Mouse (Mus musculus) layer of hippocampus, postnatal 25 days (tissue): Measurements from ENCODE around the gene Bsn. TPM values are rescaled to one million over a fixed set of nuclear protein-coding genes. Genes with fewer than 3 reads are reported as not detected.

Source experiments
- DNase-seq, 2 experiments: peaks; one replicate each; pipeline ENCODE4 v3.0.0; 2022; ENCODE audit warnings: mixed read lengths in 2 of 2, low spot score in 1 of 2; ENCODE audit errors: extremely low spot score in 1 of 2
- total RNA-seq, 2 experiments: library from RNA; stranded (reverse); gene quantifications; 2 replicates each; pipeline ENCODE4 v1.2.3; 2021

The Bsn gene
- total RNA-seq, 2 experiments from 2014 or later: 190 to 242 TPM

DNA sequence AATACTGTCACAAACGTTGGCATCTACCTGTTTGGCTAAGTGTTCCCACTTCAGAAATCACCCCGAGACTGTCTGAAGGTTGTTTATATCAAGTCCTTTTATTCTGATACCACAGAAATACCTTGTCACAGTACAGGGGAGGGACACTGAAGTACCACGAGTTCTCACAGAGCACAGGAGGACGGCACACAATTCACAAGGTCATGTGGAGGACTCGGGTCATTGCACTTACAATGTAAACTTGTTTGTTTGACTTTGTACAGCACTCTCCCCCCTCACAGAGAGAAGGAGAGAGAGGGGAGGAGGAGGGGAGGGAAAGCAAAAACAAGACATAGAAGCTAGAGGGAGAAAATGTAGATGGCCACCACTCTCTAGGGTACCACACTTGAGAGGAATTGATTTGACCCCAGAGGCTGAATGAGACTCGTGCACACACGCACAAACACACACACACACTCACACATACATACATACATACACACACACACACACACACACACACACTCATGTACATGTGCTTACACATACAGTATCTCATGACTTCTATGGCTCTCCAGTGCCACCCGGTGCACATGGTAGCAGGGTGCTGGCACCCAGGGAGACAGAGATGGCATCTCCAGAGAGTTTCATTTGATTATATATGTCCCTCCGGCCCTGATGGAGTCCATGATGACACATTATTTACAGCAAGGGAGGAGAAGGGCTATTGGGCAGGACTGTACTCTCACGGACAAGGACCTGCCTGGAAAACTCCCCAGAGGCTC, 94.1 kb downstream of the Bsn start:
- DNase-seq: no peak

DNA sequence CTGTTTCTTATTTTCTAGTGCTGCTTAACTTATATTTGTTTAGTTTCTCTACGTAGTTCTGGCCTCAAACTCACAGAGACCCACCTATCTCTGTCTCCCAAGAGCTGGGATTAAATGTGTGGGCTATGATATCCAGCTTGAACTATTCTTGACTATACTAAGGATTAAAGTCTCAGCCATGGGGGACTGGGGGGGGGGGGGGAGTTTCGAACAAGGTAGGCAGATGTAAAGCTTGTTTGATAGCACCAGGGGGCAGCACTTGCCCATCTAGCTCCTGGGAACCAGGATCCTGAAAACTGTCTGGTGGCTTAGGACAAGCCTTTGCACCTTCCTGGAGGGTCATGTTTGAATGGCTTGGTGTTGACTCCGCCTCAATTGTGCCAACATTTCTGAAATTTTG, 94.7 kb downstream of the Bsn start:
- peak in 1 of 2 experiments; percentile 61 for DNase-seq

DNA sequence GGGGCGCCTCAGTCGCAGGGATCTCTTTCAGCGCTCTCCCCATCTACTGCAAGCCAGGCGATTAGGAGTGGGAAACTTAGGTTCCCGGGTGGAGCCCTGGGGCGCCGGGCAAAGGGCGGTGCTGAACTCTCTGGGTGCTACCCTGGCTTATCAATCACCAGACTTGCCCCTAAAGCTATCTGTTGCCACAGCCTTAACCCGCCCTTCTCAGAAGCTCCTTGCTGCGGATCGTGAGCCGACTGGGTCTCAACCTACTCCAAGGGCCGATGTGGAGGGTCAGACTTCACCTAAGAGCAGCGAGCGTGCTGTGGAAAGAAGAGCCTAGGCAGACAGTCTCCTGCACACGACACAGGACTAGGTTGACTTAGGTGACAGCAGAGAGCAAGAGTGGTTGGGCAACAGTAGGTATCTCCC, 95.2 kb downstream of the Bsn start:
- DNase-seq: no peak

DNA sequence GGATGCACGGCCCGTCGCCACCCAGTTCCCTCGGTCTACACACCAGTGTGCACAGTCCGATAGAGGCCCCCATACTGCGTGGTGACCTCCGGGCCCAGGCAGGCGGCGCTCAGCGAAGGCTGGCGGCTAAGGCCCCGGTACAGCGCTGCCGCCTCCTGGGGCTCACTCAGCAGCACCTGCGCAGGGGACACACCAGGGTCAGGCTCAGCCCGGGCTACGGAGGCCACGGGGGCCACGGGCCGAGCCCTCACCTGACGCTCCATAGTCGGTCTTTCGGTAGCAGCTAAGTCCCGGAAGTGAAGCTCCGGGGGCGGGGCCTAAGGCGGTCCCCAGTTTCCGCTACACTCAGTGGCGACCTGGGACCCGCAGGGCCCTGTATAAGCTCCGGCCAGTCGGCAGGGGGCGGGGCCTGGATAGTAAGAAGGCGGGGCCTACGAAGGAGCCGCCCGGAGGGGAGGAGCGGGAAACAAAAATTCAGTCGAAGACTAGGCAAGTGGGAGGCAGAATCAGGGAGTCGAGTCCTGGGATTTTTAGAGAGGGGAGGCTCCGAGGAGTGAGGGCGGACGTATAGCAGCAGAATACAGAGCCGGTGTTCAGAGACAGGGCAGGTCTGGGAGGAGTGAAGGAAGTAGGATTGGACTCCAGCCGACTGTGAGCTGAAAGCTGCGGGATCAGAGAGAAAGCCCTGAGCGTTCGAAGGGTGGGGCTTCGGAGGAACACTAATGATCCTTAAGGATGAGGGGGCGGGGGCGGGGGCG, 95.8 kb downstream of the Bsn start, which contains the start of gene Apeh:
Apeh (minus strand) TSS at position 423 of the 758 bp plus-strand sequence.
- peak; percentile 67 to 73 for DNase-seq

DNA sequence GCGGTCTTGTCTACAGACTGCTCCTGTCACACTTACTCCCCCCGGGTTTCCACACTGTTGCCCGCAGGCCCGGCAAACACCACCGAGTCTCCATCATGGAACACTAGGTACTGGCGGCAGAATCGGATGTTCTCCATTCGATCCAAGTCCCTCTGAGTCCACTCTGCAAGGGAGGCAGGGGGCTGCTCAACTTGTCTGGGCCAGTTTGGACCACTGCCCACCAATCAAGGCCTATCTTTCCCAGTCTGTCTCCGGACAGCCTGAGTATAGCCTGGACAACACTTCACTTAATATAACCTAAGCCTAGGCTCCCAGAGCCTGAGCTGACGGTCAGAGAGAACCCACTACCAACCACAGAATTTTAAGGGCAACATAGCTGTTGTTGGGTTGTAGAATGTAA, 96.6 kb downstream of the Bsn start:
- no peak for DNase-seq

DNA sequence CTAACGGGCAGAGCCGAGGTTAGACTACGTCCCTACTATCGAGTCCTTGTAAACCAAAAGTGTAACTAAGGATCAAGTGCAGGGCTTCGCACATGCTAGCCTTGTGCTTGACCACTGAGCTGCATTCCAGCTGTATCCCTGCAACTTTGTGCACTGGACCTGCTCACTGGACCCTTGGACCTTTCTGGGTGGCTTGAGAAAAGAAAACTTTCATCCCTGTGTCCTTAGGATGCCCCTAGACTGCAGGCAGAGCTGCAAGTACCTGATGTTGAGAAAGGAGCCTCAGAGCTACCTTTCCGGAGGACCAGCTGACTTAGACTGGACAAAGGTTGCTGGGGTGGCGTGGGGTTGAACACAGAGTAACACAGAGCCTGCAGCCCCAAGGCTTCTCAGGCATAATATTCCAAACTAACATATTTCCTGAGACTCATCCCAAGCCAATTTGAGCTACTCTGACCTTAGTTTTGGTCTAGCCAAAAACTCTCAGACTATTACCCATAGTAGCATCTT, 99.5 kb downstream of the Bsn start:
- DNase-seq: no peak

DNA sequence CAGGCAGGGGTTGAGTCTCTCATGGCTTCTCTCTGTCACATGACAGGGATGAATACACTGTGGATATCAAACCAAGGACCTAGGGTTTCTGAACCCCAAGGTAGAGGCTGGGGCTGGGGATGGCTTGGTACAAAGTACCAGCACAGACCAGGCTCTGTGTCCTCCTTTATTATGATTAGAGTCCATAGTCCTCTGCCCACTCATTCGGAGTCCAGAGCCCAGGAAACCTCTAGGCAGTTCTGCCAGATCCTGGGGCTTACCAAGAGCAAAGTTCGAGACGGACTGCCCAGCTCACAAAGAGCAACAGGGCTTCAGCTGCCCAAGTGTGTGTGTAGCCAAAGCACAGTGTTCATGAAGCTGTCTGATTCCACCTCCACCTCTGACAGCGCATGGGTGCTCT, 104.9 kb downstream of the Bsn start:
- no peak for DNase-seq

DNA sequence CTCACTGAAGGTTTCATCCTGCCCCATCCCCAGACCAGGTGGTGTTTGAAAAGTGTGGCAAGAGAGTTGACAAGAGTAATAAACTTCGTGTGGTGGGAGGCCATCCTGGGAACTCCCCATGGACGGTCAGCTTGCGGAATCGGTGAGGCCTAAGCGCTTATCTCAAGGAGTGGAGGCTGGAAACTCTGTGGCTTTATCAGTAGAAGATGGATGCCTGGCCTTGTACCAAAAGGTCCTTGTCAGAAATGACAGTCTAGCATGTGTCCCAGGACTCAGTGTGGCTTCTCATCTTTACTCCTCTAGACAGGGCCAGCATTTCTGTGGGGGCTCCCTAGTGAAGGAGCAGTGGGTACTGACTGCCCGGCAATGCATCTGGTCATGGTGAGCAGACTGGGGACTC, 106.6 kb downstream of the Bsn start:
- DNase-seq: no peak

DNA sequence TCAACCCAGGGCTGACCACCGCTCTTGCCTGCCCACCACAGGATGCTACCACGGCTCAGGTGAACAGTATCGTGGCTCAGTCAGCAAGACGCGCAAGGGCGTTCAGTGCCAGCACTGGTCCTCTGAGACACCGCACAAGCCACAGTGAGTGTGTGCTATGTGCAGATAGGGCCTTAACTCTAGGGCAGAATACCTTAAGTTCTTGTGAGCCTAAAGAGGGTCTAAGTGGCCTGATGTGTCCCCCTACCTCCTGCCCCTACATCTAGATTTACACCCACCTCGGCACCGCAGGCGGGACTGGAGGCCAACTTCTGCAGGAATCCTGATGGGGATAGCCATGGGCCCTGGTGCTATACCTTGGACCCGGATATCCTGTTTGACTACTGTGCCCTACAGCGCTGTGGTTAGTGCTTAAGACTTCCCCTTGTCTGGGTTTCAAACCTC, 107.2 kb downstream of the Bsn start, which contains the start of gene Rnf123:
Rnf123 (minus strand) TSS at position 359 of the 444 bp plus-strand sequence.
- no peak for DNase-seq

DNA sequence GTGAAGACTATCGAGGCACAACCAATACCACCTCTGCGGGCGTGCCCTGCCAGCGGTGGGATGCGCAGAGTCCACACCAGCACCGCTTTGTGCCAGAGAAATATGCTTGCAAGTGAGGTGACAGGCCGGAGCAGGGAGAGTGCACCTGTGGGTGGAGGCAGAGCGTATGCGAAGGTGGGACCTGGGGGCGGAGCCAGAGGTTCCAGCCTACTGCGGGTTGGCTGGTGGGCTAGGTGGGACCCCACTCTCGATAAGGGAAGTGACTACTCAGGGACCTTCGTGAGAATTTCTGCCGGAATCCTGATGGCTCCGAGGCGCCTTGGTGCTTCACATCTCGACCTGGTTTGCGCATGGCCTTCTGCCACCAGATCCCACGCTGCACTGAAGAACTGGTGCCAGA, 107.6 kb downstream of the Bsn start:
- DNase-seq: no peak

DNA sequence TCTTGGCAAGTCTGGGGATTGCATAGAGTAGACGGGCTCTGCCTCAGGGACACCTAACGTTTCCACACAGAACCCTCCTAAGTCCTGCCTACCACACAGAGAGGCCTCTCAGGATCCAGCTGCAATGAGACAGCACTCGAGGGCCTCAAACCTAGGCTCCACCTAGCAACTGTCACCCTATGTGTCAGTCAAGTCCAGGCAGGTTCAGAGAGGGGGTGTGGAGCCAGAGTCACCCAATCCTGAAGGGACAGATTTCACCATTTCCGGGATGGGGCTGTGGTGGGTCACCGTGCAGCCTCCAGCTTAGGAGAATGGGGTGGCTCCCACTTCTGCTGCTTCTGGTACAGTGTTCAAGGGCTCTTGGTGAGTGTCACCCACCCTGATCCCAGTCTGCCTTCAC, 110.0 kb downstream of the Bsn start, which contains the start of gene Mst1:
Mst1 (plus strand) TSS at position 269 of the 400 bp plus-strand sequence.
- DNase-seq: no peak

DNA sequence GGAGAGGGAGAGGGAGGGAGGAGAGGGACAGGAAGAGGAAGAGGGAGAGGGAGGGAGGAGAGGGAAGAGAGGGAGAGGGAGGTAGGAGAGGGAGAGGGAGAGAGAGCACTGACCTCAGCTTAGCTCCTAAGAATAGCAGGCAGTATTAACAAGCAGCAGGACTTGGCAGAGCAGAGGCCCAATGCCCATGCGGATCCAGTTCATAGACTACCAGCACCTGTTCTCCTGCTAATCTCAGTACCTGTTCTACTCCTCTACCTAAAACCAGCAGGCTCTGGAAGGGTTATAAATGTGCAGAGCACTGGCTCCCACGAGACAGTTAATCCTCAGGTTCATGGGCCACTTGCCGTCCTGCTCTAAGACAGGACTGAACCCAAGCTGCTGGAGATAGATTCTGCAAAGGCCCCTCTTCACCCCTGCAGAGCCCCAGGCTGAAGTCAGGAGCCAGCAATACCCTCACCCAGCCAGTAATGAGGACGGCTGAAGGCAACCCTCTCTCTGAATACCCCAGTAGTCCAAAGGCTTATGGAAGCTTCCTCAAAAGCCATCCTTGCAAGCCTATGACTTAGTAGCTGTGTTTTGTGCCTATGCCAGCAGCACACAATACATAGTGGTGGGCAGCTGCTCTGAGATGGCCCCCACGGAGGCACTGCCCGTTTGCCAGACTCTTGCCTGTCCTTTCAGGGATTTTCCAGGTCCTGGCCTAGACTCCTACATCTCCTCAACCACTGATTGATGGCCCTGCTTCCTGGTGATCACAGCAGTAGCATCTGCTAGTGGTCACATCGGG, 116.8 kb downstream of the Bsn start:
- DNase-seq: no peak

DNA sequence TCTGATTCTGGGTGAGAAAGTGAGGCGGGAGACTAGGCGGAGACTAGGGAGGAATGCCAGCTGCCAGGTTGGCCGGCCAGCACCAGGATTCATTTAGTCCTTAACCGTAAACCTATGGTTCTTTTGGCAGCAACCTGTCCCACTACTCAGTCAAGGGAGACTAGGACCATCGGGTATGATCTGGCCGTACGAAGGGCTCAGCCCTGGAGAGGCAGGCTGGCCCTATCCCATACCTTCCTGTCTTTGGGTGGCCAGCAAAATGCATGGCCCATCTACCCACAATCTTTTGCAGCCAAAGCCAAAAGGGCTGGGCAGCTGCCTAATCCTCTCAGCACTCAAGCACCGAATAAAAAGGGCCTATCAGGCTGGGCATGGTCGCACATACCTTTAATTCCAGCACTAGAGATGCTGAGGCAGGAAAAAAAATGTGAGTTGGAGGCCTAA, 117.7 kb downstream of the Bsn start:
- DNase-seq: no peak

DNA sequence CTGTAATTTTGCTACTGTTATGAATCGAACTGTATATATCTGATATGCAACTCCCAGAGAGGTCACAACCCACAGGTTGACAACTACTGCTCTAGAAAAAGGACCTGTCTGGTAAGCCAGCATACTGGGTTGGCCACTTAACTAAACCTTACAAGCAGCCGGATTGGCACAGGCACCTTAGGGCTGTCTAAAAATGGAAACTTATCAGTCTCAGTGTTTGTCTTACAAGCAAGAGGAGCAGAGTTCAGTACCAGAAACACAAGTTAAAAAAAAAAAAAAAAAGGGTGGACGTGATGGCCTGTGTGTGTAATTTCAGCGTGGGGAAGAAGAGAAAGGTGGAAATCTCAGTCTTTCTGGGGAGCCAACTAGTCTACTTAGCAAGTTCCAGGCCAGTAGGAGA, 118.4 kb downstream of the Bsn start:
- no peak for DNase-seq

DNA sequence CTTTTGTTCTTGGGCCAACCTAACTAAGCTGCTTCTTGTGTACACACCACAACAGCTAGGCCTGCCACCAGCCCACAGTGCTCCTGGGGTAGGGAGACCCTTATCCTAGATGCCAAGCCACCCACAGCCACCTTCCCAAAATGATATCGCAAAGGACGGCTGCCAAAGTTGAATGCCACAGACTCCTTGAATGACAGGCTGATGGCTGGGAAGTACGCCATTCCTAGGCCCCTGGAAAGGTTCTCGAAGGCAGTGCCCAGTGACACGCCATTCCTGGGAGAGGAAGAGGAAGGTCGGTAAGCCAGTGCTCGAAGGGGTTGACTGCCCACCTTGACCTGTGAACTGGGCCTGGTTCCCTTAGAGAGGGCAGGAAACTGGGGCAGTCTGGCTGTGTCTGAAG, 120.7 kb downstream of the Bsn start:
- no peak for DNase-seq

DNA sequence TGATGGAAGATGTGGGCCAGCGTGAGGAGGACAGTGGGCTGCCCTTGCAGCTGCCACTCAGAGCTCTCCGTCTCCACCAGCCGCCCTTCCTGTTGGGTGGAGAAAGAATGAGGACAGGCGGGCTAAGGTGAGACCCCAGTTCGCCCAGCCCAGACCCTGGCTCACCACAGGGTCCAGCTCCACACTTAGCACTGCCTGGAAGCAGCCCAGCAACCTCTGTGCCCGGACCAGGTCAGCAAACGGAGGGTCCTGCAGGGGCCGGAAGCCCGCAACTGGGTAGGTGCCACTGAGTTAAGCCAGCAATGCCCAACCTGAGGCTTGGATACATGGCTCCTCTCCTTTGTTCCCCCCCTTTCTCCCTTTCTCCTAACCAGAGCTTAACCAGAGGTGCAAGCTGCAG, 121.2 kb downstream of the Bsn start:
- no peak for DNase-seq

DNA sequence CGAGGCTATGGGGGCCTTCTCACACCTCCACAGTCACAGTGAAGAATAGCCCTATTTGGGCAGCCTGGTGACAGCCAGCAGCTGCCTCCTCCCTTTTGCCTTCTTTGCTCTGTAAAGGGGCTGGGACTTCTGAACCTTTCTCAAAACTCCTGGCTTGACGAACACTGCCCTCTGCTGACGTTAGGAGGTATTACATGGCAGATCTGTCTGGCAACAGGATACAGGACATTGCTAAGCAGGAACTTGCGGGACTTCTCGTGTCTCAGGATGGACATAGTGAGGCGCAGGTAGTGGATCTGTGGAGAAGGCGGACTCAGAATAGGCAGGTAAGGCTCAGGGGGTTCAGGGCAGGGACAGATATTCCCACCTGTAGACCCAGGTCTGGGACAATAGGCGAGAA, 122.3 kb downstream of the Bsn start:
- DNase-seq: peak; percentile 77 to 89

DNA sequence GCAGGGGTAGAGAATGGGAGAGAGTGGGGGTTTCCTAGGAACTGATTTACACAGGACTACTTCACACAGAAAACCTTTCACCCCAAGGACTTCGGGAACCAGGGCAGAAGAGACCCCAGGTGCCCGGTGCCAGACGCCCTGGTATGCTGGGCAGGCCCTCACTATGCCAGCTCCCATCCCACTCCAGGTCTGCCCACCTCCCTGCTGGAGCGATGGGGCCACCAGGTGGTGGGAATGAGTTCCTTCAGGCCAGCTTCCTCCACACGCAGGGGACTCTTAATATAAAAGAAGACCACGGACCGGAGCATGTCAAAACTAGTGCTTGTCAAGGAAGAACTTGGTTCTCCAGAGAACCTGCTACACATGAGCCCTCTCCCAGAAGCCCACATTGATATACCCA, 123.0 kb downstream of the Bsn start:
- DNase-seq: no peak

DNA sequence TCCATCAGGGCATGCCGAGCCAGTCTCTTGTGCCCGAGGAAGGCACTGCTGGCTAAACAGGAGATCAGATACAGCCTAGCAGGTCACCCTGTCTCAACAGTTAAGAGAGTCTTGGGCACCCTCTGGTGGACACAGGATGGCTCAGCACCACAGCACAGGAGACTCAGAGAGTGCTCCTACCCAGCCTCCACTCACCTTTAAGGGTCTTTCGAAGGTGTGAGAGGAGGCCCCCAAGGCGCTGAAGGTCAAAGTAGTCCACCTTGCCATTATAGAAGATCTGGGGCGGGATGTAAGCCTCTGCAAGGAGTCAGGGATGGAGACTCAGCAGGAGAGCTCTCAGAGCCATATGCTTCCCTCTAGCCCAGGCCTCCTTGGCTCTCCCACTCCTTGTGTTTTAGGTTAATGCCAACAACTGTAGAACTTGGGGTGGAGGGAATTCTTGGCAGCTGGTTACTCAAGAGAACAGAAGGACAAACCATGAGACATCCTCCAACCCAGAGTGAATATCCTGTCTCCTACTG, 124.6 kb downstream of the Bsn start:
- peak in 1 of 2 experiments; percentile 64 for DNase-seq

DNA sequence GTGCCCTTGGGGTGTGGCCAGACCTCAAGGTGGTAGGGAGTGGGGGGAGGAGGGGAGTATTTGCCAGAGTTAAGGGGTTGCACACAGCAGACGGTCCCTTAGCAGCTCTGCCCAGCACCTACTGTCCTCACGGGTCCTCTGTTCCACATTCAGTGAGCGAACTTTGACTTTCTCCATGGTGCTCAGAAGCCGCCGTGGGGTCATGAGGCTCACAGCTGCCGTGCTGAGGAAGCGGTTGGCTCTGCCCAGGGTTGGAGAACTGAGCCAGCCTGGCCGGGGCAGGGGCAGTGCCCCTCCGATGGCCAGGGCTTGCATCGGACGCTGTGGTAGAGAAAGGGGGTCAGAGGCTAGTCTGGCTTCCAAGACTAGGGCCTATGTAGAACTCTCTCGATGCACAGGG, 126.8 kb downstream of the Bsn start:
- DNase-seq: no peak
